Mouse (Mus musculus) layer of hippocampus, adult 2 months (tissue): Measurements from ENCODE around the gene Vsig2. TPM values are rescaled to one million over a fixed set of nuclear protein-coding genes. Genes with fewer than 3 reads are reported as not detected.
A peak's percentile ranks its signal among the peaks of the same experiment; 100 is the strongest.

Experiments used
- DNase-seq, 2 experiments: peaks; one replicate each; pipeline ENCODE4 v3.0.0; 2022; ENCODE audit warnings: low spot score in 2 of 2
- H3K27ac ChIP-seq: fragments of 200-600 bp; 2 replicates; pipeline ENCODE4 v1.8.1; 2022
- H3K4me3 ChIP-seq: fragments of 200-600 bp; 2 replicates; pipeline ENCODE4 v1.8.1; 2022; ENCODE audit warnings: mild to moderate bottlenecking
- CTCF ChIP-seq: fragments of 200-600 bp; conservative IDR thresholded peaks from 2 replicates; pipeline ENCODE4 v1.8.1; 2022; ENCODE audit warnings: antibody characterized with exemption, mild to moderate bottlenecking, moderate library complexity
- total RNA-seq, 2 experiments: library from RNA; stranded (reverse); gene quantifications; 2 replicates each; pipeline ENCODE4 v1.2.3; 2021

Vsig2 gene
- total RNA-seq, 2 experiments from 2014 or later = 2.5 to 3.7 TPM

DNA sequence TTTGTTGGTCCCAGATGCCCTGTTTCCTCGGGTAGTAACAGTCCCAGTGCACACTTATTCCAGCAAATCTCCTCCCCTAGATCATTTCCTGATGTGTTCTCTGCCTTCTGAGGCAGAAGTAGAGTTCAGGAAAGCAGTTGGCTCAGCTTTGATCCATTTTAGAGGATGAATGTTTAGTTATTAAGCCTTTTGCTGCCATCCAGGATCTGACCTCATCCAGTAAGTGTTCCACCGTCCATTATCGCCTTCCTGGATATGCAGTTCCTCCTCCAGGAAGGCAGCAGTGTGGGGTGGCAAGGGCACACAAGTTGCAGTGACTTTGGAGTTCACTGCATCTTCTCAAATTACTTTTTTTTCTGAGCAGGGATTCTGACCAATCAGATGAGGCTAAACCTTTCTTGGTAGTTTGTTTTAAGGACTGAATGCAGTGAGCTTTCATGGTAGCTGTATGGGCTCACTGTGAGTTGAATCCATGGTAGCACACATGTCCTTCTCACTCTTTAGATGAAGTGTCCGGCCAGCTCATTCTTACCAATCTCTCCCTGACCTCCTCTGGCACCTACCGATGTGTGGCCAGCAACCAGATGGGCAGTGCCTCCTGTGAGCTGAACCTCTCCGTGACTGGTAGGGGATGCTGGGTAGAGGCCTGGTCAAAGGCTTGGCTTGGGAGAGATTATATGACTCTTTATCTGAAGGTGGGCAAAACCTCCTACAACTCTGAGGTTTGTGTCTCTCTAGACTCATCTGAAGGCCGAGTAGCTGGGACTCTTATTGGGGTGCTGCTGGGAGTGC lies 3.0 kb downstream of the Vsig2 start:
- no peak overlapping the region for H3K4me3 ChIP-seq
- TF ChIP-seq CTCF = no peak
- H3K27ac ChIP-seq = peak overlapping the region; percentile 67
- DNase-seq = no peak

GRCm38 (mm10) chr9:37543869-37544440 lies 4.9 kb downstream of the Vsig2 start:
- TF ChIP-seq CTCF = no peak
- DNase-seq = no peak
- Histone ChIP-seq H3K4me3 (peak overlapping the region; percentile 46), H3K27ac (peak overlapping the region; percentile 29; the same call in 1 of the 2 replicates)

DNA sequence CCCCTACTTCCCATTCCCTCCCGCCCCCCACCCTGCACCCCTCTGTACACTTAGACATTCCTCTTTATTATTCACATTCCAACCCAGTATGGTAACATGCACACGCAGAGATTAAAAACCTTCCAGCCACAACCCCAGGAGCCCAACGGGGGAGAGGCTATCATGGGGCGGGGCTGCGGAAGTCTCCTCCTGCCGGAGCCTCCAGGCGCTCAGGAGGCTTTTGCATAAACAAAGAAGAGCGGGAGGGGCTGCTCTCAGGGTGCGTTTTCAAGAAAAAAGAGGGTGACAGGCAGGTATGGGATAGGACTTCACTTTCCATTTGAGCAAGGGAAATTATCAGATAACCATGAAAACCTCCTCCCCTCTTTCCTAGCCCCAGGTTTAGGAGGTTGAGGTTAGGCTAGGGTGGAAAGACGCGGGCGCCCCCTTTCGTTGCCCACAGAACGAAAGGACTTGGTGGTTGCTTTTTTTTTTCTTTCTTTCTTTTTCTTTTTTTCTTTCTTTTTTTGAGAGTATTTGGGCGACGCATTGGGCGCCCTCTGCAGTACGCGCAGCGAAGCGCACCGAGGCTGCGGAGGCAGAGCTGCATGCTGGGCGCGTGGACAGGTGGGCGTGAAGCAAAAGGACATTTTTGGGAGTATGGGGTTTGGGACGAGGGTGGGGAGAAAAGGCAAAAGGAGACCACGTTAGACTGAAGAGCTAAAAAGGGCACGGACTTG lies 5.6 kb downstream of the Vsig2 start:
- DNase-seq = peak; percentile 75 to 76
- peak; percentile 92 for TF ChIP-seq CTCF
- Histone ChIP-seq H3K4me3 (peak overlapping the region; percentile 46), H3K27ac (peak overlapping the region; percentile 77; the same call in 1 of the 2 replicates)

GRCm38 (mm10) chr9:37545166-37545610 lies 6.1 kb downstream of the Vsig2 start:
- peak overlapping the region; percentile 77 for H3K27ac ChIP-seq

GRCm38 (mm10) chr9:37545847-37546452 lies 6.9 kb downstream of the Vsig2 start:
- TF ChIP-seq CTCF = no peak
- DNase-seq = no peak
- H3K4me3 ChIP-seq = peak overlapping the region; percentile 22
- H3K27ac ChIP-seq = peak overlapping the region; percentile 77

More at GRCm38 (mm10) chr9:37545166-37545610, 6.1 kb downstream of the Vsig2 start:
- DNase-seq = no peak
- no peak for TF ChIP-seq CTCF
- H3K4me3 ChIP-seq = peak overlapping the region; percentile 46

- Histone ChIP-seq H3K4me3 (no peak overlapping the region), H3K27ac (no peak overlapping the region)
- no peak for DNase-seq
- TF ChIP-seq CTCF = peak; percentile 77
These were observed 7.8 kb downstream of the Vsig2 start for GRCm38 (mm10) chr9:37546889-37547288.

- Histone ChIP-seq H3K4me3 (peak overlapping the region; percentile 82), H3K27ac (peak overlapping the region; percentile 97)
- no peak for TF ChIP-seq CTCF
- DNase-seq = no peak
These were observed 11.4 kb downstream of the Vsig2 start for GRCm38 (mm10) chr9:37550435-37550834.

- peak in 1 of 2 experiments; percentile 63 for DNase-seq
- H3K27ac ChIP-seq = peak overlapping the region; percentile 97
- 0 out of 2 replicates have a peak, but pooled peaks have one; percentile 18 for TF ChIP-seq CTCF
- peak overlapping the region; percentile 82 for H3K4me3 ChIP-seq
These were observed 12.9 kb downstream of the Vsig2 start for GRCm38 (mm10) chr9:37551751-37552531.

DNA sequence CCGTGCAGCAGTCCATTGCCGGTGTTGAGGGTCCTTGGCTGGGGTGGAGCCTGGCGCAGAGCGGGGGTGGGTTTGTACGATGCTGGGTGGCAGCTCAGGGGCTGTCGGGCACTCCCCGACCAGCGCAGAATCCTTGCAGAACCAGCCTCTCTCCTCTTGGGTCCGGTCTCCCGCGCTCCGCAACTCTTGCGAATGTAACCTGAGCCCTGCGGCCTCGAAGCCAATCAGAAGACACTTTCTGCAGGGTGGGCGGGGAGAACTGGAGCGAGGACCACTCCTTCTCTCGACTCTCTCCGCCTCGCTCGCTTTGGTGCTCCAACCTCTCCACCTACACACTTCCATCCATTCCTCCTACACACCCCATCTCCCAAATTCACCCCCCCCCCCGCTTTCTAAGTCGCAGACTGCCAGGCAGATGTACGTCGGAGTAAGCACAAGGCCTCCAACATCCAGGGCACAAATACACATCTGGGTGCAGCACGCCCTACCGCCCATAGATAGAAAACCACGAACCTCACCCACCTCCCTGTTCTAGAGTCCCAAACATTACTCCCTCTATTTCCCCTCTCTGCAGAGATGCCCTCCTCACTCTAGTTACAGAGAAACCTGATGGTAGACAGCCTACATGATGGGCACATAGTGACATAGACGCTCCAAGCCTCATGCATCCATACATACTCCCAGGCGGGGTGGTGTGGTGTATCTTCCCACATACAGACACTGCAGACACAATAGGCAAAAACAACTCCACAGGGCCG lies 13.7 kb downstream of the Vsig2 start, which contains the start of gene Nrgn:
Gene Nrgn (minus strand): TSS at position 369 of the 758 bp plus-strand sequence.
- peak within 1 kb of the TSS; percentile 97 for H3K27ac ChIP-seq
- peak; percentile 83 to 92 for DNase-seq
- no peak for TF ChIP-seq CTCF

DNA sequence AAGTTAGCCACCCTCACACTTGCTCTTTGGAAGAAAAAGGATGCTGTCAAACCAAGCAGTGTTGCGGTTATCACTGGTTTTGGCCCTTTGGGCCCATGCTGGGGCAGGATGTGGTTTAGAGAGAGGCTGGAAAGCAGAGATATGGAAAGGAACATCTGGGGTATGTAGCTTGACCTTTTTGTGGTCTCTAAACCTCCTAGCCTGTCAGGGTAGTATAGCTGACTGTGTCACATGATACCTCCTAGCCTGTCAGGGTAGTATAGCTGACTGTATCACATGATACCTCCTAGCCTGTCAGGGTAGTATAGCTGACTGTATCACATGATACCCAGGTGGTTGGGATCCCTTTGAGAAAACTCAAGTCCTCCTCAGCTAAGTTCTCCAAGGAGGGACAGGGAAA lies 15.2 kb downstream of the Vsig2 start:
- DNase-seq = no peak
- Histone ChIP-seq H3K27ac (peak overlapping the region; percentile 97), H3K4me3 (no peak overlapping the region)
- no peak for TF ChIP-seq CTCF

More for the DNA sequence above, 13.7 kb downstream of the Vsig2 start, which contains the start of gene Nrgn:
- H3K4me3 ChIP-seq = peak within 1 kb of the TSS; percentile 82
